Mouse (Mus musculus): ENCODE results near the gene Vmn1r173.
"Not testable (repeated sequence)": the region's sequence is repeated elsewhere in the genome, so short reads cannot be mapped to it uniquely, and the experiment has no call there.

The Vmn1r173 gene

GRCm38 (mm10) chr7:23700403-23700802 is at the start of gene Vmn1r173:
Gene Vmn1r173, plus strand, starts transcription at chr7:23700703.
- not testable (repeated sequence) for DNase-seq (ENCODE audit: low read depth)

- DNase-seq (ENCODE audit: low read depth) = no peak
Measured at GRCm38 (mm10) chr7:23658016-23658415, 42.5 kb upstream of the Vmn1r173 start, which contains the start of gene Vmn1r172. Gene Vmn1r172, plus strand, starts transcription at chr7:23658316.

- not testable (repeated sequence) for DNase-seq (ENCODE audit: low read depth)
Measured at GRCm38 (mm10) chr7:23751970-23752369, 51.5 kb downstream of the Vmn1r173 start, which contains the start of gene Vmn1r174. Gene Vmn1r174, plus strand, starts transcription at chr7:23752270.

Measured in c-Kit-positive CD71-positive TER-119-negative erythroid progenitor cells, embryonic 14.5 days (primary cell).